Mouse (Mus musculus): ENCODE data around the gene Gm10100.

DNA sequence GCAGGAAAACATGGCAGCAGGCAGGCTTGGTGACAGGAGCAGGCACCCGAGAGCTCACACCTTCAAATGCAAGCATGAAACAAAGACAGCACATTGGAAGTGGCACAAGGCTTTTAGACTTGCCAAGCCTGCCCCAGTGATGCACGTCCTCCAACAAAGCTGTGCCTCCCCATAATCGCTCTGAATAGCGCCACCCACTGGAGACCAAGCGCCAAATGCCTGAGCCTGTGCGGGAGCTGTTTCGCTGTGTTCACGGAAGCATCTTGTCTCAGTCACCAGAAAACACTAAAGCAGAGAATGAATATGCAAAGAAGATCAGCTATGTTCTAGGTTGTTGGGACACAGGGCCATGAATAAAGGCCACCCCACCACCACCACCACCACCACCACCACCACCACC is 1.4 kb upstream of the Gm10100 start:
- TF ChIP-seq CTCF (IDR thresholded peaks at IDR 0.05; ENCODE audit: control insufficient read depth, insufficient read depth, low read length) (peak; percentile 29; the same call in 1 of the 2 replicates), POLR2A (IDR thresholded peaks at IDR 0.05; ENCODE audit: borderline replicate concordance, control insufficient read depth, low read depth, low read length) (no peak)

Data from bone marrow, adult 2 months (tissue).